Mouse (Mus musculus): ENCODE measurements around the gene P2ry6. TPM values are rescaled to one million over a fixed set of nuclear protein-coding genes. Genes with fewer than 3 reads are reported as not detected.

Gene P2ry6
- polyA plus RNA-seq, 1 experiment from 2014 or later = 3.0 TPM

DNA sequence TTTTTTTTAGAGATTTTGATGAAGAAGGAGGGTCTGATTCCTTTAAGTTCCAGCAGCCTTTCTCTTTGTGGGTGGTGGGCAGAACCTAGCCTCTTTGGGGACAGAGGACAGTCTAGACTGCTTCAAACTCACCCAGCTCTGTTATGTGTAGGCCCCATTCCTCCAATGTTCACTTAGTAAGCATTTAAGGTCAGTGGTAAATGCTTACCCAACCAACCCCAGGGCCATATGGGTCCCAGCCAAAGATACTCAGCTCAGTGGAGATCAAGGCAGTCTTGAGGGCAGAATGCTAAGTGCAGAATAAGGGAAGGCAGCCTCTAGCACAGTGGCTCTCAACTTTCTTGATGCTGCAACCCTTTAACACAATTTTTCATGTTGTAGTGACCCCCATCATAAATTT lies 40.9 kb downstream of the P2ry6 start:
- peaks cover 44% of the 10 kb centered on the region for H3K4me1 ChIP-seq
- ATAC-seq (ENCODE audit: low FRiP score, low read depth) = no peak
- no peak overlapping the region for H3K4me3 ChIP-seq
- H3K9ac ChIP-seq (replicated peaks) = no peak overlapping the region
- peaks cover 37% of the 10 kb centered on the region for H3K27me3 ChIP-seq
- no peak overlapping the region for H3K4me2 ChIP-seq (replicated peaks)
- H3K36me3 ChIP-seq = no peaks in the 10 kb centered on the region
- H3K9me3 ChIP-seq = no peaks in the 10 kb centered on the region
- H3K27ac ChIP-seq (replicated peaks) = no peak overlapping the region

DNA sequence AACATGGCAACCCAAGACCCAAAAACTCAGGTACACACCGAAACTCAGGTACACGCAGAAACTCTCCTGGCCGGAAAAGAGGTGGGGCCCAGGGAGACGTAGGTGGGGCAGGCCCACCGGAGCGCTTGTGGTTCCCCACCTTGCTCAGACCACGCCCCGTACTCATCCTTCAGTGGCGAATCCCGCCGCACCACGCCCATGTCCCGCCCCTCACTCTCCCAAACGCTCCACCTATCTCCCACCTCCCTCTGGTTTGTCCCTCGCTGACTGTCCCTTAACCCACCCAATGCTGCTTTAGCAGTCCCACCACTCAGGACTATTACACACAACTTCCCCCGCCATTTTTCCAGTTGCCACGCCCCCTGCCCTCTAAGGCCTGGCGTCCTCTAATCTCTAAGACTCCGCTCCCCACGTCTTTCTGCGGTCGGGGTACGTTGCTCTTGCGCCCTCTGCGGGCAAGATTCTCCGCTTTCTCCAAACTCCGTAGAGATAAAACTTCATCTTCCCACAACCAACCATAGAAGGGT lies 41.9 kb downstream of the P2ry6 start:
- Histone ChIP-seq H3K9ac (replicated peaks) (peak overlapping the region; percentile 73), H3K27ac (replicated peaks) (peak overlapping the region; percentile 90), H3K36me3 (no peaks in the 10 kb centered on the region), H3K4me3 (peak overlapping the region; percentile 57), H3K9me3 (no peaks in the 10 kb centered on the region), H3K4me1 (peaks cover 54% of the 10 kb centered on the region), H3K4me2 (replicated peaks) (peak overlapping the region; percentile 88), H3K27me3 (peaks cover 37% of the 10 kb centered on the region)
- peak; percentile 78 for ATAC-seq (ENCODE audit: low FRiP score, low read depth)
- under 1% methylated on average over 27 of the region's 27 CpGs for WGBS

DNA sequence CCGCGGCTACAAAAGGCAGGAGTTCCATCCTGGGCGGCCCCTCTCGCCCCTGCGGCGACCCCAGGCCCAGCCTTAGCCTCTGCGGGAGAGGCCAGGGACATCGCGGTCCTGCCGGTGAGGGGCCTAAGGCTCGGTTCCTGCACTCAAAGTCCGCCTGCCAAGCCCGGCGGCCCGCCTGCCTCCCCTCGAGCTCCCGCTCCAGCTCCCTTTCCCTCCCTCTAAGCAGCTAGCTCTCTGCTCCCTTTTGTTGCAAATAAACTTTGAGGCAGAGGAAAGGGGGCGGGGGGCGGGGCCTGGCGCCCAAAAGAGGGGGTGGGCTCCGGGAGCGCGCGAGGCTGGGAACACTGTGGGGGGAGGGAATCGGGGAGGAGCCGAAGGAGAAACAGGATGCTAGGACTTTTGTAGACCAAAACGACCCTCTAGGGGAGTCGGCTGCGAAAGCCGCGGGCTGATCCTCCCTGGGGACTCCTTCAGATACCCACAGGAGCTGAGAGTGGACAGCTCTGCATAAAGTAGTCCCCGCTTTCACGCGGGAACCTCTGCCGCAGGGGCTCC lies 42.4 kb downstream of the P2ry6 start, which contains the start of gene Arhgef17:
Arhgef17 (minus strand) TSS at position 182 of the 555 bp plus-strand sequence.
- peak within 1 kb of the TSS; percentile 57 for H3K4me3 ChIP-seq
- no peaks in the 10 kb centered on the region for H3K36me3 ChIP-seq
- WGBS = under 1% methylated on average over 35 of the region's 35 CpGs
- H3K4me1 ChIP-seq = peaks cover 59% of the 10 kb centered on the region
- peaks cover 37% of the 10 kb centered on the region for H3K27me3 ChIP-seq
- H3K4me2 ChIP-seq (replicated peaks) = peak within 1 kb of the TSS; percentile 88
- ATAC-seq (ENCODE audit: low FRiP score, low read depth) = peak; percentile 77
- H3K9ac ChIP-seq (replicated peaks) = peak within 1 kb of the TSS; percentile 73
- H3K9me3 ChIP-seq = no peaks in the 10 kb centered on the region
- H3K27ac ChIP-seq (replicated peaks) = peak within 1 kb of the TSS; percentile 90

DNA sequence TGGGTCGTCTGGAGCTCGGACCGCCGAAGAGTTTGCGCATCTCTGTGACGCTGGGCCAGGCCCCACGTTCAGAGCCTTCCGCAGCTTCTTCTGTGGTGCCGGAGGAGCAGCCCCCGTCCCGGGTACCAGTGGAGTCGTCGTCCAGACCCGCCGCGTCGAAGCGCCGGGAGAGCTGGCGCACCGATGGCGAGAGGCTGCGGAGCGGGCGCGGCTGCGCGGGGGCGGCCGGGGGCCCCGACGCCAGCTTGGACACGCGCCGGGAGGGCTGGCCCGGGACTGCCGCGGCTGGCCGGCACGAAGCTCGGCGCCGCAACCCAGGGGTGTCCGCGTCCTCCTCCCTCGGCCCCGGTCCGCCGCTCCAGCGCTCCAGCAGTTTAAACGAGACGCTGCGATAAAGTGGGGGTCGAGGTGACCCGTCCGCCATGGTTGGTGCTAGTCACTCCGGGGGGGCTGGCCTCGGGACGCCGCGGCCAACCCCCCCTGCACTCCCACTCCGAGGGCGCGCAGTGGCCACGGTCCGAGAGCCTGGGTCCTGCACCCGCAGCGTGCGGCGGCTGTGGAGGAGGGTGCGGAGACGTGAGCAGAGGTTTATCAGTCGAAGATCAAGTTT lies 43.0 kb downstream of the P2ry6 start:
- H3K9me3 ChIP-seq = no peaks in the 10 kb centered on the region
- peak overlapping the region; percentile 90 for H3K27ac ChIP-seq (replicated peaks)
- H3K4me3 ChIP-seq = peak overlapping the region; percentile 57
- peaks cover 65% of the 10 kb centered on the region for H3K4me1 ChIP-seq
- 1% methylated on average over 73 of the region's 73 CpGs for WGBS
- peak overlapping the region; percentile 73 for H3K9ac ChIP-seq (replicated peaks)
- H3K4me2 ChIP-seq (replicated peaks) = peak overlapping the region; percentile 88
- H3K36me3 ChIP-seq = no peaks in the 10 kb centered on the region
- peak; percentile 1; the same call in 1 of the 2 replicates for ATAC-seq (ENCODE audit: low FRiP score, low read depth)
- peaks cover 37% of the 10 kb centered on the region for H3K27me3 ChIP-seq

DNA sequence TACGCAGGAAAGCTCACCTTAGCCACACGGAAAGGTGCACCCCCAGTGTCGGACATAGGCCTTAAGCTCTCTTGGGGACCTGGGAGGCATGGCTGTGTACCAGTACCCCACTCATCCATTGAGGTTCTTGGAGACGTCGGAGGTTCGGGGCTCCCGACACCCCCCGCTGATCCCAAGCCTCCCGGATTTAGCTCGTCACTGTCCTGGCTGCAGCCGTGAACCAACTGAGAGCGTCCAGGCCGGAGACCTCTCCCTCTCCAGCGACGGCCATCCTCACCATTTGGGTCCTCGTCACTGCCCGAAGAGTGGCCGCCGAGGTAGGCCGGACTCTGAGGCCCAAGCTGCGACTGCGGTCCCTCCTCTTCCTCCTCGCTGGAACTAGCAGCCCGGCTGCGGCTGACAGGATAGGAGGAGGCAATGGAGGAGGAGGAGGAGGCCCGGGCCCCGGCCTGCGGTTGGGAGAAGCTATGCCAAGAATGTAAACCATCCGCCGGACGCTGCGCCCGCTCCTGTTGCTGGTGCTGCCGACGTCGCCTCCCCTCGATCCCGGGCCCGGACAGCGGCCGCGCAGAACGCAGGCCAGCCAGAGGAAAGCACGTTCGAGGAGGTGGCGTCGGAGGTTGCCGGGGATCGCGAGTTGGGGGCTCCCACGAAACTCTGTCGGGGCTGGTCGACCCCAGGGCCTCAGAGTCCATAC lies 43.7 kb downstream of the P2ry6 start:
- H3K4me1 ChIP-seq = peaks cover 72% of the 10 kb centered on the region
- peak overlapping the region; percentile 90 for H3K27ac ChIP-seq (replicated peaks)
- no peaks in the 10 kb centered on the region for H3K36me3 ChIP-seq
- 3% methylated on average over 53 of the region's 53 CpGs for WGBS
- peak overlapping the region; percentile 88 for H3K4me2 ChIP-seq (replicated peaks)
- peak overlapping the region; percentile 73 for H3K9ac ChIP-seq (replicated peaks)
- H3K27me3 ChIP-seq = peaks cover 37% of the 10 kb centered on the region
- ATAC-seq (ENCODE audit: low FRiP score, low read depth) = no peak
- peak overlapping the region; percentile 57 for H3K4me3 ChIP-seq
- no peaks in the 10 kb centered on the region for H3K9me3 ChIP-seq

DNA sequence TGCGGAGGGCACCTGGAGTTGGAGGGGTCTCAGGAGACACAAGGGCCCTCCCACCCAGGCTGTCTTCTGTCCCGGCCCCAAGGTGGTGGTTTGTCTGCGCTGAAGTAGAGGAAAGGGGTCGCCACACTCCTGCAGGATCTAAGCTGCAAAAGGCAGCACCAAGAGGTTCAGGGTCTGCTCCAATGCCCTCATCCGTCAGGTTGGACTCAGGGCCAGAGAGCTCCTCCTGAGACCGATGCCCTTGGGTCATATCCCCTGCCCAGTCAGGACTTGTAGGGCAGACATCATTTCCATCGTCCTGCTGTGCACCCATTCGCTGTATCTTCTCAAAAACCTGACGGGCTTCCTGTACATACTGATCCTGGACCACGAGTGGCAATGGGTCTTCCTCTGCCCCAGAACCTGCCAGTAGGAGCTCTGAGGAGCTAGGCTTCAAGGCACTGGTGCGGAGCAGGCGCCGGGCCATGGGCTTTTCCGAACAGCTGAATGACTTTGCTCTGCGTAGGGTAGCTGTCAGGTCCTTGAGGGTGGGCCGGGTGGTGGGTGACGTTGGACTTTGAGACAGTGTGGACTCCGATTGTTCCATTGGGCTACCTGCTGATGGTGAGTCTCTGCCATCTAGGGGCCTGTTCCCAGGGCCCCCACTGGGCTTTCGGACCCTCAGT lies 44.7 kb downstream of the P2ry6 start:
- peaks cover 37% of the 10 kb centered on the region for H3K27me3 ChIP-seq
- no peak overlapping the region for H3K27ac ChIP-seq (replicated peaks)
- peaks cover 82% of the 10 kb centered on the region for H3K4me1 ChIP-seq
- WGBS = 80% methylated on average over 19 of the region's 19 CpGs
- peak overlapping the region; percentile 88 for H3K4me2 ChIP-seq (replicated peaks)
- H3K4me3 ChIP-seq = peak overlapping the region; percentile 57
- no peak for ATAC-seq (ENCODE audit: low FRiP score, low read depth)
- 0 out of 2 replicates have a peak overlapping the region, but pooled peaks have one; percentile 7 for H3K9ac ChIP-seq (replicated peaks)
- no peaks in the 10 kb centered on the region for H3K9me3 ChIP-seq
- H3K36me3 ChIP-seq = no peaks in the 10 kb centered on the region

DNA sequence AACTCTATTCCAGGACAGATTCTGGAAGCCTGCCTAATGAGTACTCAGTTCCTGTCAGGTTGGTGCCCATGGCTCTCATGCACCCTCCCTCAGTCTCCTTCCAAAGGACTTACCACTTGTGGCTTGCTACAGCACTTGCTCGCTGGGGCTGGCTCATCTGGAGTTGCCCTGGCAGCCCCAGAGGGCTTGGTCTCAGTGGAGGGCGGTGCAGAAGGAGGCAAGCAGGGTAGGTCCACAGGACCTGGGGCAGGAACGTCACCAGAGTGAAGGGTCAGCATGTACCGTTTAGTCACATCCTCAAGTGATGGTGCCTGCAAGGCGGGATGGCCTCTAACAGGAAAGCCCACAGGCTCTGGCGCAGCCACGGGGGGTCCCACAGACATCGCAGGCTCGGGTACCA lies 46.0 kb downstream of the P2ry6 start:
- Histone ChIP-seq H3K36me3 (no peaks in the 10 kb centered on the region), H3K4me1 (peaks cover 95% of the 10 kb centered on the region), H3K9ac (replicated peaks) (peak overlapping the region; percentile 44; the same call in 1 of the 2 replicates), H3K27ac (replicated peaks) (no peak overlapping the region), H3K27me3 (peaks cover 32% of the 10 kb centered on the region), H3K9me3 (no peaks in the 10 kb centered on the region), H3K4me3 (peak overlapping the region; percentile 30), H3K4me2 (replicated peaks) (peak overlapping the region; percentile 88)
- ATAC-seq (ENCODE audit: low FRiP score, low read depth) = no peak
- whole genome bisulfite sequencing = 53% methylated on average over 9 of the region's 9 CpGs

DNA sequence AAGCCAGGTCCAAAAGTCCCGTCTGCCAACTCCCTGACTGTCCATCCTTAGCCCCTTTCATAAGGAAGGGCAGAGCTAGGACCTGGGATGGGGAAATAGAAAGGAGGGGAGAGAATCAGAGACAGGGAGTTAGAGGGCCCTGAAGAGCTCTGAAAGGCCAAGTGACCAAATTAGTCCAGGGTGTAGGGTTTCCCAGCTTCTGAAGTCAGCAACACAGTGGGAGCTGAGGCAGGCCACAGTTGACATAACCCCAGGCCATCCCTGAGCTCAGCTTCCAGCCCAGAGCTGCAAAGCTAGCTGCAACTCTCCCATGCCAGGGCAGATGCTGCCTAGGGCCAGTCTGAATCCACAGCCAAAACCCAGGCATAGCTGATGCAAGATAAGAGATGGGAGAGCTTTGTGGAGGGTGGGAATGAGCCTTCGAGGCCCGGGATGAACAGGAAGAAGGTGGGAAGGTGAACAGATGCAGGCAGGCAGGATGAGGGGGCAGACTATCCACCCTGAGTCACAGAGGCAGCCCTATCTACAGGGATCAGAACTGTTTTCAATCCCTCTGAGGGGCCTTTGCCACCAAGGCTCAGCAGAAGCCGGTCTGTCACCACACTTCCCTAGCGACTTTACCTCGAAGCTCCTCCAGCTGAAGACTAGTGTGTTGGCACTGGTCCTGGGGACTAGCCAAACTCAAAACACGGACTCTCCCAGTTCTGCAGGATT lies 47.0 kb downstream of the P2ry6 start:
- 38% methylated on average over 7 of the region's 7 CpGs for WGBS

DNA sequence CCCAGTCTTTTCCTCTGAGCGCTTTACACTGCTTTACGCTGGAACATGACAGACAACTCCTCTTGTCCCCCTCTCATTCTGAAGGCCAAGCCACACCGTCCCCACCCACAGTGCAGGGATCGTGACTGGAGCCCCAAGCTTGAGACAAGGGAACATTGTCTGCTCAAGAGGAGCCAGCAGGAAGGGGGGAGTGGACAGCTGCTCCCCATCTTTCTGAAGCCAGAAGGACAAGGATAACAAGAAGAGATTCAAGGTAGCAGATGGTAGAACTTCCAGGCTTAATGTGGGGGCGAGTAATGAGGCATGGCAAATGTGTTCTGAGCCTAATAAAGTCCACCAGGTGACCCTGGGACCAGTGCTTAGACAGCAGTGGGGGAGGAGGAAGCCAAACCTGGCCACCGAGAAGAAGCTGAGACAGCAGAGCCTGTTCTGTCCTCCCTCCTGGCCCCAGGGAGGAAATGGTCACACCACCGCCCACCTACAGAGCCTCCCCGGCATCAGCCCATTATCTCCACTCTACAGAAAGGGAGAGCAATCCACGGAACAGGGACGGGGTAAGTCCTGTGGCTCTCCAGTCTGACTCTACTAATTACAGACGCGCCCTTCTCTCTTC lies 48.0 kb downstream of the P2ry6 start:
- H3K36me3 ChIP-seq = 0 out of 2 replicates have a peak, but pooled peaks cover 5% of the 10 kb centered on the region
- H3K27me3 ChIP-seq = peaks cover 22% of the 10 kb centered on the region
- 37% methylated on average over 12 of the region's 12 CpGs for WGBS
- H3K4me1 ChIP-seq = peaks cover 80% of the 10 kb centered on the region
- peak overlapping the region; percentile 44 for H3K9ac ChIP-seq (replicated peaks)
- ATAC-seq (ENCODE audit: low FRiP score, low read depth) = no peak
- H3K27ac ChIP-seq (replicated peaks) = no peak overlapping the region
- no peaks in the 10 kb centered on the region for H3K9me3 ChIP-seq
- peak overlapping the region; percentile 30 for H3K4me3 ChIP-seq
- peak overlapping the region; percentile 88 for H3K4me2 ChIP-seq (replicated peaks)

More for the DNA sequence above, 47.0 kb downstream of the P2ry6 start:
- Histone ChIP-seq H3K27me3 (peaks cover 30% of the 10 kb centered on the region), H3K9me3 (no peaks in the 10 kb centered on the region), H3K4me3 (peak overlapping the region; percentile 30), H3K4me2 (replicated peaks) (peak overlapping the region; percentile 88), H3K4me1 (peaks cover 90% of the 10 kb centered on the region), H3K9ac (replicated peaks) (peak overlapping the region; percentile 44), H3K27ac (replicated peaks) (no peak overlapping the region), H3K36me3 (no peaks in the 10 kb centered on the region)
- ATAC-seq (ENCODE audit: low FRiP score, low read depth) = no peak

DNA sequence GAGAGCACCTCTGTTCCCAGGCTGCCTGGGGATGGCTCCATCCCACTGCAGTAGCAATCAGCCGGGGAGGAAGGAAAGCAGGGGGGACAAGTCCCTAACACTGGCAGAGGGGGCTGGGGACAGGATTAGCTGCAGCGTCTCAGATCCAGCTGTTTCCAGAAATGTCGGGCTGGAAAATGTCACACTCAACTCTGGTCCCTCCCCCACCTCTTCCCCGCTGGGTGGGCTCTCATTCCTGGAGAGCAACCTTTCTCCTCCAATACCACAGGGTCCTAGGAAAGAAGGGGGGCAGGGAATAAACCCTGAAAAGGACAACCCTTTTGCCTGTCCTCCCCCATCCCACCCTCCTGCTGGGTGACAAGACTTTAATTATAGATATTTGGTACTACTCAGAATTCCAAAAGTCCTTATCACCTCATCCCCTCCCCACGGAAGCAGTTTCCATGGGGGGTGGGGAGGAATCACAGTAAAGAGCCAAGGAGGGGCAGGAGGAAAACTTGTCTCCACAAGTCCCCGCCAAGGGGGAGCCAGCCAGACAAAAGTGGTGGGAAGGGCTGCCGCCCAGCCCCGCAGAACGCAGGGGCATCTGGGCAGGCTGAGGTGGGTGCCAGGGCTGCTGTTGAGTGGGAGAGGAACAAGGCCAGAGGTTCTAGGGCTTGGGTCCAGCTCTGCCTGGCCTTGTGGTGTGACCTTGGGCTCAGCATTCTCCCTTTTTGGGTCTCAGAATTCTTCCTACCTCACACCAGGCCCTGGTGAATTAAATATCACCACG lies 49.6 kb downstream of the P2ry6 start:
- H3K9me3 ChIP-seq = no peaks in the 10 kb centered on the region
- H3K4me1 ChIP-seq = peaks cover 70% of the 10 kb centered on the region
- H3K9ac ChIP-seq (replicated peaks) = peak overlapping the region; percentile 24; the same call in 1 of the 2 replicates
- 0 out of 2 replicates have a peak, but pooled peaks cover 7% of the 10 kb centered on the region for H3K36me3 ChIP-seq
- H3K4me3 ChIP-seq = 0 out of 2 replicates have a peak overlapping the region, but pooled peaks have one; percentile 7
- H3K4me2 ChIP-seq (replicated peaks) = peak overlapping the region; percentile 88
- no peak overlapping the region for H3K27ac ChIP-seq (replicated peaks)
- ATAC-seq (ENCODE audit: low FRiP score, low read depth) = no peak
- peaks cover 6% of the 10 kb centered on the region for H3K27me3 ChIP-seq
- WGBS = 17% methylated on average over 10 of the region's 10 CpGs

Data from midbrain, embryonic 12.5 days (tissue).